In genomic region chr3:156999177-156999808, GRCm38 (mm10) we compare ENCODE assay signal across 9 mouse cellular contexts.
DNase-seq lines count a peak whose midpoint lies in the region; ATAC-seq and TF ChIP-seq lines count a peak whose summit lies in the region.
"Had no signal": no experiment of that assay in that cellular context is flagged by ENCODE, and none has a peak within 500 bp of the region (broad histone marks: within the 10 kb centered on the region; RNA-seq: fewer than 3 reads in every experiment).

No protein-coding gene starts in this region.

- H3K4me3 ChIP-seq in midbrain, embryonic 13.5 days (replicated peaks) = no peak overlapping the region
- no peak overlapping the region for H3K4me3 ChIP-seq in midbrain, embryonic 10.5 days
- H3K4me3 ChIP-seq in gastrocnemius, adult 2 months = no peak overlapping the region
- H3K4me3 ChIP-seq: liver, embryonic 15.5 days had no signal

- no peak for TF ChIP-seq CTCF in gastrocnemius, adult 2 months (IDR thresholded peaks at IDR 0.05)

- ATAC-seq in midbrain, embryonic 13.5 days = peak; percentile 30; the same call in 1 of the 2 replicates
- ATAC-seq in granulocyte monocyte progenitor cell, adult 5-6 weeks (replicated peaks; ENCODE audit: poor library complexity, severe bottlenecking) = no peak

- H3K9me3 ChIP-seq in midbrain, embryonic 13.5 days = no peaks in the 10 kb centered on the region
- no peaks in the 10 kb centered on the region for H3K9me3 ChIP-seq in midbrain, embryonic 10.5 days (replicated peaks)
- H3K9me3 ChIP-seq: liver, embryonic 15.5 days had no signal

- WGBS in midbrain, embryonic 13.5 days = 84% methylated on average over 5 of the region's 5 CpGs
- WGBS in midbrain, embryonic 10.5 days = 88% methylated on average over 5 of the region's 5 CpGs

- H3K4me2 ChIP-seq in midbrain, embryonic 13.5 days (replicated peaks) = no peak overlapping the region
- H3K4me2 ChIP-seq: liver, embryonic 15.5 days had no signal

- H3K9ac ChIP-seq in midbrain, embryonic 13.5 days (replicated peaks) = no peak overlapping the region
- H3K9ac ChIP-seq: liver, embryonic 15.5 days had no signal

- intact Hi-C loops in left cerebral cortex, postnatal 4 days (cut with DNase I) = no loop called here
- intact Hi-C loops in gastrocnemius, adult 2 months (cut with DNase I) = no loop called here

- peak; percentile 28 to 35 for DNase-seq in cerebellum, postnatal 10 days
- no peak for DNase-seq in cerebellum, adult 18-20 months
- no peak for DNase-seq in midbrain, embryonic 10.5 days (ENCODE audit: low spot score)
- DNase-seq in left cerebral cortex, postnatal 4 days = peak; percentile 13
- DNase-seq in yolk sac, embryonic 10.5 days (ENCODE audit: low spot score) = no peak
- DNase-seq in gastrocnemius, adult 2 months = no peak

- no peak overlapping the region for H3K27ac ChIP-seq in midbrain, embryonic 13.5 days
- H3K27ac ChIP-seq in midbrain, embryonic 10.5 days (replicated peaks) = no peak overlapping the region
- no peak overlapping the region for H3K27ac ChIP-seq in gastrocnemius, adult 2 months
- H3K27ac ChIP-seq: liver, embryonic 15.5 days had no signal

- no peaks in the 10 kb centered on the region for H3K4me1 ChIP-seq in midbrain, embryonic 13.5 days (replicated peaks)
- H3K4me1 ChIP-seq in midbrain, embryonic 10.5 days = no peaks in the 10 kb centered on the region

- no peaks in the 10 kb centered on the region for H3K27me3 ChIP-seq in midbrain, embryonic 13.5 days
- no peaks in the 10 kb centered on the region for H3K27me3 ChIP-seq in midbrain, embryonic 10.5 days (ENCODE audit: low read depth, poor library complexity, severe bottlenecking)
- H3K27me3 ChIP-seq: liver, embryonic 15.5 days had no signal

- H3K36me3 ChIP-seq in midbrain, embryonic 13.5 days = no peaks in the 10 kb centered on the region
- no peaks in the 10 kb centered on the region for H3K36me3 ChIP-seq in midbrain, embryonic 10.5 days
- H3K36me3 ChIP-seq: liver, embryonic 15.5 days had no signal

Comparison
In these comparisons a context has a peak if more than half of its experiments do, and no peak if none do; other contexts are left out.
1. DNase-seq: peak in cerebellum, postnatal 10 days (2 of 2) and left cerebral cortex, postnatal 4 days (single experiment); none in cerebellum, adult 18-20 months (0 of 2), midbrain, embryonic 10.5 days (single experiment), yolk sac, embryonic 10.5 days (single experiment) and gastrocnemius, adult 2 months (single experiment).